Mouse (Mus musculus) frontal cortex, adult 2 months (tissue): ENCODE measurements around the gene Ephb3. TPM values are rescaled to one million over a fixed set of nuclear protein-coding genes. Genes with fewer than 3 reads are reported as not detected.
A peak's percentile ranks its signal among the peaks of the same experiment; 100 is the strongest.

Experiments used
- DNase-seq, 2 experiments: peaks; one replicate each; pipeline ENCODE4 v3.0.0; 2022; ENCODE audit warnings: low spot score in 1 of 2; ENCODE audit errors: extremely low spot score in 1 of 2
- polyA plus RNA-seq: library from polyadenylated mRNA; depleted of rRNA; stranded (reverse); fragments of >200 nt; gene quantifications from 2 replicates; pipeline ENCODE4 v1.2.3, GENCODE M21; 2012

Ephb3 gene
- polyA plus RNA-seq, 1 experiment, result 14.5 TPM

DNA sequence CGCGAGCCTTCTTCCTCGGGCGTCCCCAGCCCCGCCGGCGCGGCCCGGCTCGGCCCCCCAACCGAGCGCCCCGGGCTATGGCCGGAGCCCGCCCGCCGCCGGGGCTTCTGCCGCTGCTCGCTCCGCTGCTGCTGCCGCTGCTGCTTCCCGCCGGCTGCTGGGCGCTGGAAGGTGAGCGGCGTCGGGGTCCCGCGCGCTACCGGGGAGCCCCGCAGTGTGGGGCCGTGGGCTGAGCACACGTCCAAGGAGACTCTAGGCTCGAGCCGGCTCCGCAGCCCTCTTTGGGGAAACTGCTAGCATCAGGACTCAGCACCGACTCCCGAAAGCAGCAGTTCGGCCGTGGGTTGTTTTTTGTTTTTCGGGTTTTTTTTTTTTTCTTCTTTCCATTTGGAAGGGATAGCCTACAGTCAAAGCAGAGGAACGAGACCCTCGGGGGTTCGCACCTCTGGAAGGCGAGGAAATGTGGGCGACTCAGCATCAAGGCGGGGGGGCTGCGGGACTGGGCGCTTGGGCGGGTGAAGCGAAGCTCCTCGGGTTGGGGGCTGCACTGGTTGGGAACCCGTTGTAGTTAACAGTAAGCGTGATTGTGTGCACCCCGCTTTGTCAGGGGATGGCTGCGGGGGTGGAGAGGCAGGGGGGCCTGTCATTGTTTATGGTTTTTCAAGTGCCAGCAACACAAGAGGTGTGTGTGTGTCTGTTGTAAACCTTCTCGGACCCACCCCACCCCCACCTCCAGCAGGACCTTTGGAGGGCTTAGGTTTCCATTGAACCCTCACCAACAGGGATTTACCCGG lies 735 bp downstream of the Ephb3 start:
- no peak for DNase-seq

DNA sequence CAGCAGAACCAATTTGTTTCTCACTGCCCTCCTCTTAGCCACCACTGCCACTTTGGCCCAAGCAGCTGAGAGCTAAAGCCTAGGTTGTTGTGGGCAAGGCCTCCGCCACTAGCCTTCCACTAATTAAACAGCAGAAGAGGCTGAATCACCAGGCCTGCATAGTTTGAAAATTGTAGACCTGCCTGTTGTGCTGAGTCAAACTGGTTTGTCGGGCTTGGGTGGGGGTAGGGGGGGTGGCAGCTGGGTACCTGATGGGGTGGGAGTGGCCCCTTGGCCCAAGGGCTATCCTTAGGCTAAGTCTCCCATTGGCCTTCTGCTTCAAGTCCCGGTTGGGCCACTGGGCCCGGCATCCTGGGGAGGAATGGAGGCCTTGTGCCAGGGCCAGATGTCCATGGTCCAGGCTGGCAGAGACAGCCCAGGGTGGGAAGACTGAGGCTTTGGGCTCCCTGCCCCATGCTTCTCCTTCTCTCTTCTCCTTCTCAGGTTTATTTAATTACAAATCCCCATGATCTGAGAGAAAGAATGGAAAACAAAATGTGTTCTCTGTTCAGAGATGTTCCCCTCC lies 3.5 kb downstream of the Ephb3 start:
- no peak for DNase-seq

DNA sequence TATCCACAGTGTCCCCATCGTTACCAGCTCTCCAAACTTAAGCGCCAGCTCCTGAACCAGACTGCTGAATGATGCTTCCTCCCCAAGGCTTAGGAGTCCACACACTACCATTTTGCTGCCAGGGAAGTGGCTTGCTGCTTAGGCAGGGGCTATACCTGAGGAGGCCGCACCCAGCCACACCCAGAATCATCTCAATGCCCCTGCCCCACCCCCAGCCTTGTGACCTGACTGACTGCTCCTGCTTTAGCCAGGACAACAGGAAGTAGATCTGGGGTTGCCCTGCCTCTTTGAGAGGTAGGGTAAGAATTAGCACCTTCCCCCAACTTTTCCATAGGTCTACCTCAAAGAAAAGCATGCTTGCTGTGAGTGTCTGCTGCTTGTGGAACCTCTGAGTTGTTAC lies 4.7 kb downstream of the Ephb3 start:
- no peak for DNase-seq

DNA sequence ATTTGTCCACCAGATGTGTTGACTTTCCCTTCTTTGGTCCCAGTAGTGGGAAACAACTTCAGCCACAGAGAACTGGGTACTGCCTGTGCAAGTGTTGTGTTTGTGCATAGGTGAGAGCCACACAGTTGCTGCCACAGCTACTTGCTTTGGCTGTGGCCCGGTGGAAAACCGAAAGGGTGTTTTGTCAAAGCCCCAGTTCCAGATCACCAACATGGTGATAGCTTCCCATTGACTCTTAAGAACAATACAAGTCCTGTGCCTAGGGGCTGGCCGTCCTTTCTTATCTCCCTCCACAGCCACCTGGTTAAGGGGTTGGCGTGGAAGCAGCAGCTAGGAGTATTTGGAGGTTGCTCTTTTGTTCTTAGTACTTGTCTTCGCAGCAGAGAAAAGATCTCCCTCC lies 5.6 kb downstream of the Ephb3 start:
- DNase-seq, result no peak

DNA sequence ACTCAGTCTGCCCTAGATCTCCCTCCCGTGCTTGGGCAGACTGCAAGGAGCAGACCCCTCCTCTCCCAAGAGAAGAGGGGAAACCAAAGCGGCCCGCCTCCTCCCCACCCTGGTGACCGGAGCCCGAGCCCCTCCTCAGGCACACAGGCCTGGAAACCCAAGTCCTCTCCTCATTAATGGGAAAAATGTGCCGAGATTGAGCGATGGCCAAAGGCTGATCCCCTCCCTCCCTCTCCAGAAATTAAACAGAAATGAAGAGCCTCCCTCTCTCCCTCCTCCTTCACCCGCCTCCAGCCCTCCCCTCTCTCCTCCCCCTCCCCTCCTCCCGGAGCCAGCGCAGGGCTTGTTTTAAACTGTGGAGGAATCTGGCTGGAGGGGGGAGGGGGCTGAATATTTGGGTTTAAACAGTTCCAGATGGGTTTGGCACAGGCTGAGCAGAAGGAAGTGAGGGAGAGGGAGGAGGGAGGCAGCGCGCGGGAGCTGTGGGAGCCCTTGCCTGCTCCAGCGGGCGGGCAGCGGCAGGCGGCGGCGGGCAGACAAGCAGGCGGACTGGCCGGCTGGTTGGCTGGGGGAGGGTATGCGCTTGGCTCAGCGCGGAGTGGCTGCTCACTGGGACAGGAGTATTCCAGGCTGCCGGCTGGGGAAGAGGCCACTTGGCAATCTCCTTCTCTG lies 6.2 kb downstream of the Ephb3 start:
- DNase-seq, result peak; percentile 83 to 91

DNA sequence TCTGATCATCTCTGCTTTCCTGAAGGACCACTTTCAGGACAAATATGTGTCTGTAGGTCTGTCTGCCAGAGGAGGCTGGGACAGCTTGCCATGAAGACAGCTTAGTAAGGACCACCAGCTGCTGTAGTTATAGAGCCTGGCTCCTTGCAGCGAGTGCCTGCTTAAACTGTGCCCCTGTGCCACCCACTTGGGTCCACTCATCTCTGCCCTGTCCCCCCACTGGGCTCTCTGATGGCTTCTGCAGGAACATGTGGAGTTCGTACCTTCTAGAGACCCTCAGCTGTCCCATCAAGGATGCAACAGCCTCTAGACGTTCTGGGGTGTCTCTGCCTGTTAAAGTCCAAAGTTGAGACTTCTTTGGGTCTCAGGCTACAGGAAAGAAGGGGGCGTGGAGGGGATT lies 6.9 kb downstream of the Ephb3 start:
- no peak for DNase-seq

DNA sequence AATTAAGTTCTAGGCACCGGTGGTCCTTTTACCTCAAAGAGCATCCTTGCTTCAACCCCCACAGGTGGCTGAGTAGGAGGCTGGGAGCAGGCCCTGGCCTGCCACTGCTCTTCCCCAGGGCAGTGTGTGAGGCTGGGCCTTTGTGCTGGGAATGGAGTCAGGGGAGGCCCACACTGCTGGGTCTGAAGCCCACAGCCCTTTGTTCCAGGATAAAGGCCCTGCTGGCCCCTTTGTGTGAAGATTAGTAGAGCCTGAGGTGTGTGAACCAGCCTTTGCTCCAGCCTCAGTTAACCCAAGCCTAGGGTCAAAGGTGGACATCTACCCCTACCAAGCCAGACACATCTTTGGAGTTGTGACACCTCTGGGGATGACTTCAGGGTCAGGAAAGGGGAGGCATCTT lies 7.8 kb downstream of the Ephb3 start:
- DNase-seq, result no peak

DNA sequence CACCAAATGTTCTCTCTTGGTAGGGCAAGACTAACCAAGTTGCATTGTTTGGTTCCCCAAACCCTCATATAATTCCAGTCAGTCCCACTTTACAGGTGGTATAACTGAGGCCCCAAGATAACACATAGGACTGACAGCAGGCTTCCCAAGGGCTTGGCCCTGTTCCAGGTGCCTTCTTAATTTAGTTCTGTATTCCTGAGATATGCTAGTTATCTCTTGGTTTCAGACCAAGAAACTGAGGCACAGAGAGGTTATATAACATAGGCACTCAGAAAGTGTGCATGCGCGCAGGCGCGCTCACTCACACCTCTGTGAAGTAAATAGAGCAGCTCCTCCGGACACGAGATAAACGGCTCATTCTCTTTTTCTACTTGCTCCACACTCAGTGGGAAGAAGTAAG lies 9.4 kb downstream of the Ephb3 start:
- DNase-seq, result no peak

DNA sequence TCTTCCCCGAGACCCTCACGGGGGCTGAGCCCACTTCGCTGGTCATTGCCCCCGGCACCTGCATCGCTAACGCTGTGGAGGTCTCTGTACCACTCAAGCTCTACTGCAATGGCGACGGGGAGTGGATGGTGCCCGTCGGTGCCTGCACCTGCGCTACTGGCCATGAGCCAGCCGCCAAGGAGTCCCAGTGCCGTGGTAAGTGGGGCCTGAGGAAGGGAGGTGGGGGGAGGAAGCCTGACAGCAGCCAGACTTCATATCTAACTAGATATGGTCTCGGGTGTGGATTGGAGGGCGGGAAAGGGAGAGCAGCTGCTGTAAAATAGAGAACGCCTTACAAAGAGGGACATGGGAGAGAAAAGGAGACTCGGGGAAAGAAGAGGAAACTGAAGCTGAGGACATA lies 10.2 kb downstream of the Ephb3 start:
- no peak for DNase-seq

DNA sequence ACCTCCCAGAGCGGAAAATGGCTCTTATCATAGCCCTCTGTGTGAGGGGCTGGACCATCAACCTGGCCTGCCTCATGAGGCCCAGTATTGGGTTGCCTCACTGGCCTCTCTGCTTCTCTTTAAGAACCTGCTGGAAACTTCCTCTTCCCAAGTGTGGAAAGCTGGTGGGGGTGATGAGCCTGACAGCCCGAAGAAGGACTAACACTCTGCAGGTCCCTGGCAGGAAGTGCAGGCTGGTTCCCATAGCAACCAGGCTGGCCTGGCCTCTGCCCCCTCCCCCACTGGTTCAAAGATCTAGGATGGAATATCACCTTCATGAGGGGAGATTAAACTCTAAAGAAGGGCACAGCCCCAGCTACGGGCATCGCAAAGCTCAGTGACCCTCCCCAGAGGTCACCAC lies 11.5 kb downstream of the Ephb3 start:
- no peak for DNase-seq

DNA sequence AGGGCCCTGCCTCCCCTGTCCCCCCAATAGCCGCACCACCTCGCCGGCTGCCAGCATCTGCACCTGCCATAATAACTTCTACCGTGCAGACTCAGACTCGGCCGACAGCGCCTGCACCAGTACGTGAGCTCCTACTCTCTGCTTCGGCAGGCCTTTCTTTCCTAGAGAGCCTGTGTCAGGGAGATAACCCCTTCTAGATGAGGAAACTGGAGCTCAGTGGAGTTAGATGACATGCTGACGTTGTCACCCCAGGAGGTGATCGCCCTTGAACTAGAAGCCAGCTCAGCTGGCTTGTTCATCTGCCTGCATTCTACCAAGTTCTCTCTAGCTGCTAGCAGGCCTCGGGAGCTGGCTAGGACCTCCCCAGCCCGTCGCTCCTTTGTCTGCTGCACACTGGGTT lies 12.7 kb downstream of the Ephb3 start:
- DNase-seq, result no peak

DNA sequence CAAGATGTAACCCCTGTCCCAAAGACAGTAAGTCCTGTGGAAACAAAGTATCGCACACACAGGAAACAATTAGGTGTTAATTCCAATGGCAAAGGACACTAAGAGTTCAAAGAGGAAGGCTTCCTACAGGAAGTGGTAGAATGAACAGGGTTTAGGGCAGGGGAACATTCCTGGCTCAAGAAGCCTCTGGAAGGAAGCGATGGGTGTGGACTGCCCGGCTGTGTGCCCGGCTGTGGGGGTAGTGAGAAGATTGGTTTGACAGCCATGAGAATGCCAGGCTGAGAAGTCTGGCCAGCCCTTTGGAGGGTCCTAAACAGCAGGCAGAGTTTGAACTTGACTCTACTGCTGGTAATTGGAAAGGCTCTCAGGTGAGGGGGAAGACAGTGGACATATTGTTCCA lies 15.1 kb downstream of the Ephb3 start:
- DNase-seq, result no peak

DNA sequence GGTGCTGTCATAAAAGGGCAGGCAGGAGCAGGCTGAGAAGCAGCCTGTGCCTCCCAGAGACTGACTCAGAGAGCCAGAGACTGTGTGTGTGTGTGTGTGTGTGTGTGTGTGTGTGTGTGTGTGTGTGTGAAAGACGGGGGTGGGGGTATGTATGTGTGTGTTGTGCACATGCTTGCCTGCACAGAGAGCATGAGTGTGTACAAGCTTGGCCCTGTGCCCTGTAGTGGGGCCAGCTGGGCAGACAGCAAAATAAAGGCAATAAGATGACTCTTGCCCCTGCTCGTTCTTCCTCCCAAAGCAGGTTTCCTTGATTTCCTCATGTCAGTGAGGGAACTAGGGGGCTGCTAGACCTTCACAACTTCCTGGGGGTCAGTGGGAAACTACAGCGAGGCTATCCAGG lies 18.5 kb downstream of the Ephb3 start:
- DNase-seq, result no peak

DNA sequence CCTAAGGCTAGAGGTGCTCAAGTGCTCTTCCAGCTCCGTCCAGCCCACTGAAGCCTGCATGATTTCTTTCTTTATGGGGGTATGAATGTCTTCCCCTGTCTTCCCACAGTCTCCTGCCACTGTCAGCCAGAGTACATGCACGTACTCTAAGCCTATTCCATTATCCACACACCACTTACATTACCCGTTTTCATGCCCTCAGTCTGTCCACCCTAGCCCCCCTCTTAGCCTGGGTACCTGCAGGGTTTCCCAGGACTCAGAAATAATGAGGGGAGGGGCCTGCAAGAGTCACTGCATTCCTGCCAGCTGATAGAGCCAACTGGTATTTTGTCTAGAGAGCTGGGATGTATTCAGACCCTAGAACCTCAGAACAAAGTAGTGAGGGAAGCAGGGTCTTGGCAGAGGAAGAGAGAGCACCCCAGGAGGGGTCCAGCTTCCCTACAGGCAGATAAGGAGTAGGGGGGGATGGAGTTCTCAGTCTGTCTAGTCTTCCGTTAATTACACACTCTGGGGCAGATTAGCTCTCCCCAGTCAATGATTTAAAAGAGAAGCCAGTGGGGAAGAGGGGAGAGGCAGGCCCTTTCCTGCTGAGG lies 20.2 kb downstream of the Ephb3 start:
- no peak for DNase-seq

DNA sequence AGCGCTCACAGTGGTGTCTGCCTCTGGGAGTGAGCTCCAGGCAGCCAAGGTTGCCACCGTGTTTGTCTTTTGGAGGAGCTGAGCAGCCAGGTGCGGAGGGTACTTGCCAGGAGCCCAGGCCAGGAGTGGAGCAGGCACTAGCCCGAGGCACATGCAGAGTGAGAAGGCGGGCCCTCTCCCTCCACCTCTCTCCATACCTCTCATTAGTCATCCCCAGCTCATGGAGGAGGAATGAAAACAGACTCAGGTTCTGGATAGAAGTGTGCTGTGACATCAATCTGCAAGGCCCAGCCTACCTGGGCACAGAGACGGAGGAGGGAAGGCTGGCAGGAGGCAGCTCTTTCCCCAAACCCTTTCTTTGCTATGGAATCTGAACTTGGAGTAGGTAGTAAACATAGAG lies 22.1 kb downstream of the Ephb3 start:
- DNase-seq, result no peak

DNA sequence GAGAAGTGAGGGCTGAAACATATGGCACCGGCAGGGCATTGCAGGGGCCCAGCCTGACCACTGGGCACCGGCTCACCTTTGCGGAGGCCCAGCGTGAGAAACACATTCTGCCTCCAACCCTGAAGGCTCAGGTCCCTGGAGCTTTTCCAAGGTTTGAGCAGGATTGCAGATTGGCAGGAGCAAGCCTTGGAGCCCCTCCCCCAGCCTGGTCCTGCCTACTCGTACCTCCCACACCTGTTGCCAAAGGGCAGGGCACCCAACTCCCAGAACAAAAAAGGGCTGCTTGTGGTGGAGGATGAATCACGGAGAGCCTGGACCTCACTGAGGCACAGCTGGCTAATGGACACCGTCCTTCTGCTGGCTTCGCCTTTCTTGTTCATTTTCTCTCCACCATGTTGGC lies 30.6 kb downstream of the Ephb3 start:
- DNase-seq, result no peak

DNA sequence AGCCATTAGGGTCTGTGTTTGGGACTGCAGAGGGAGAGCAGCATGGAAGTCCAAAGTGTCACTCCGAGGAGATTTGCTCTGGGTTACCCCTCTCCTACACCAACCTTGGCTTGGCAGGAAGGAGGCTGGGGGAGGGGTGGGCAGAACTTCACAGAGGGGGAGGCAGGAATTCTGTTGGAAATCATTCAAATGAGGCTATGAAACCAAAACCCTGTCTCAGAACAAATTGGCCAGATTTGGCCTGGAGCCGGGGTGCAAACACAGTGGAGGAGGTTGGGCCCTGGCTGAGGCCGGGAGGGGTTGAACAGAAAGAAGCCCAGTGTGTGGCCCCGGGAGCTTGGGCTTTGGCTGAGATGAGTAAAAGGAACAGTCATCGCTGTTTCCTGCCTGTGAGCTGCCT lies 34.2 kb downstream of the Ephb3 start:
- peak; percentile 38 to 47 for DNase-seq

DNA sequence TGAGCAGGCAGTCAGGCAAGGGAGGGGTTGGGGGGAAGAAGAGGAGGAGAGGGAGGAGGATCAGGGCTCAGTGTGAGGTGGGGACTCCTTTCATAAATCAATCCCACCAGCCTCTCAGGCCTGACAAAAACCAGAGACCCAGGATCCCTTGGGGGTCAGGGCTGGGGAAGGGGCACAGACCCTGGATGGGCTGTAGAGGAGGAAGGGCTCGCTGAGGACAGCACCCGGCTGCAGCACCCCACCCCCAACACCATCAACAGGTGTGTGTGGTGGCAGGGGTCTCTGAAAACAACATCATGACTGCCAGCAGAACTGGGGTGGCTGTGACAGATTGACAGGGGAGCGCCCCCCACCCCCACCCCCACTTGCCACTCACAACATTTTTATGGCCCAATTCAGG lies 36.0 kb downstream of the Ephb3 start:
- no peak for DNase-seq

DNA sequence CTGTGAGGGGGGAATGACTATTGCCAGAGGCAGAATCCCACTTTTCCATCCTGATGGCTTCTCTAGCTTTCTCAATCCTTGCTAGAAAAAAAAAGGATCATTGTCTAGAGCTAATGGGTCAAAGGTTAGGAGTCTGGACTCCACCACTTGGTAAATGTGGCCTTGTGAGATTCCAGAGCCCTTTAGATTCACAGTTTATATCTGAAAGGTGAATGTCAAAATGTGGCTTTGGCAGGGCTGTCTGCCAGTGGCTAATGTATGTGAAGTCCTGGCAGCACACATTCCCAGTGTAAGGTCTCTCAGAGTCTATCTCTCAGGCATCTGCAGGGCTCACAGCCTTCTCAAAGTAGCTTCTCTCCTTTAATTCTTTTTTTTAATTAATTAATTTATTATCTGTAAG lies 36.5 kb downstream of the Ephb3 start:
- DNase-seq, result no peak

DNA sequence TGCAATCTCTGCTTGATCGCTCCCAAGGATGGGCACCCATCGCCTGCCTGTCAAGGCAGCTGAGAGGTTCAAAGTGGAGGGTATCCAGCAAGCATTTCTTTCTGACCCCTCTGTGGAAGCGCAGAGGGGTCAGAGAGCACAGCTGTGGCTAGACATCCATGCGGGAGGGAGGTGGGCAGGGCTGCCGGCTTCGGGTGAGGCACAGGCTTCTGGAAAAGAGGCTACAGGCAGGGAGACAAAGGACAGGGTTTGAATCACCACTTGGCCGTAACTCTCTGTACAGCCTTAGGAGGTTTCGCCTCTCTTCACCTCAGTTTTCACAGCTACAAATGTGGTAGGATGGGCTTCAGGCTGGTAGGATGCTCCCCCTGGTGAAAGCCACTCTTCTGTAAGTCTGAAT lies 38.4 kb downstream of the Ephb3 start:
- DNase-seq, result no peak

DNA sequence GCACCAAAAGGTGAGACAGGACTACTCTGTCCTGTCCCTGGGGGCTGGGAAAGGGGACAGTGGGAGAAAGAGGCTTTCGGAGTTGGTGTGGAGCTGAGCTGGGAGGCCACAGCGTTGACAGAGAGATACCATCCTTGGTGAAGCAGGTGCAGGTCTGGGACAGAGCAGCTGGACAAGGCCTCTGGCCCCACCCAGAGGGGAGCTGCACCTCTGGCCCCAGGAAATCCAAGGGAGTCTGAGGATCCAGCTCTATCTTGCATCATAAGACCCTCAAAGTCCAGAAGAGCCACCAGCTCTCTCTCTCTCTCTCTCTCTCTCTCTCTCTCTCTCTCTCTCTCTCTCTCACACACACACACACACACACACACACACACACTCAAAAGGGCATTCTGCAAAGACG lies 40.2 kb downstream of the Ephb3 start:
- no peak for DNase-seq

DNA sequence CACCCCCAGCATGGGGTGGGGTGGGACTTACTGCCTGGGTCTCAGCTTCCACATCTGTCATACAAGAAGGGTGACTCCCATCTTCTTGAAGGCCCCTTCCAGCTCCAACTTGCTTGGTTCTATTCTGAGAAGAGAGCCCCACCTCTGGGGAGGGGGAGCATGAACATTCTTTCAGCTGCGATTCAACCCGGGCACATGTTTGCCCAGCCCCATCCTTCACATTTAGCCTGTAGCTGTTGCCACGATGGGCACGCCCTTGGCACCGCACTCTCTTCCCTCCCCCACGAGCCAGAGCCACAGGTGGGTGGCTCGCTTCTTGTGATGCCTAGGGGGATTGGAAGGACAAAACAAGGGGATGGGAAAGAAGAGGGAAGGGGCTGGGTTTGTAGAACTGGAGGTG lies 40.8 kb downstream of the Ephb3 start:
- DNase-seq, result no peak
